ENCODE assay signal across 31 mouse cellular contexts in genomic region chr13:56561129-56561528, GRCm38 (mm10). TPM values are rescaled to one million over a fixed set of nuclear protein-coding genes. Genes with fewer than 3 reads are reported as not detected.
DNase-seq lines count a peak whose midpoint lies in the region; ATAC-seq lines count a peak whose summit lies in the region.
"Had no signal": no experiment of that assay in that cellular context is flagged by ENCODE, and none has a peak within 500 bp of the region (broad histone marks: within the 10 kb centered on the region; RNA-seq: fewer than 3 reads in every experiment).

No protein-coding gene starts in this region.

- H3K9ac ChIP-seq in kidney, embryonic 14.5 days (ENCODE audit: low read depth, low read length): no peak overlapping the region
- H3K9ac ChIP-seq in liver, embryonic 15.5 days: no peak overlapping the region
- H3K9ac ChIP-seq: hindbrain, embryonic 14.5 days; liver, embryonic 14.5 days; midbrain, embryonic 15.5 days had no signal

- H3K4me3 ChIP-seq in kidney, embryonic 14.5 days (ENCODE audit: low read length): no peak overlapping the region
- H3K4me3 ChIP-seq in liver, embryonic 15.5 days (replicated peaks): no peak overlapping the region
- H3K4me3 ChIP-seq: embryonic facial prominence, embryonic 10.5 days; heart, embryonic 10.5 days; midbrain, embryonic 15.5 days had no signal

- ATAC-seq in kidney, embryonic 14.5 days (ENCODE audit: low FRiP score, low TSS enrichment): no peak
- ATAC-seq in liver, embryonic 15.5 days (ENCODE audit: insufficient read depth): 0 out of 2 replicates have a peak, but pooled peaks have one; percentile 37
- ATAC-seq: activated CD4-positive, CD25-positive, alpha-beta regulatory T cell, adult 4 months; CD4-positive, CD25-positive, alpha-beta regulatory T cell, adult 4 months; intestine, postnatal 0 days; midbrain, embryonic 15.5 days had no signal

- DNase-seq in kidney, adult 11 months: peak; percentile 84
- DNase-seq in kidney, postnatal 14 days: peak; percentile 73
- no peak for DNase-seq in right cerebral cortex, postnatal 10 days (ENCODE audit: low spot score in 2 of 2)
- no peak for DNase-seq in adrenal gland, adult 8-10 months
- DNase-seq in cerebellum, adult 9-10 months: no peak
- DNase-seq: adrenal gland, postnatal 25 days; cerebellum, adult 2 months; lung, postnatal 10 days; right cerebral cortex, postnatal 25 days; thymus, postnatal 14 days had no signal

- WGBS in kidney, embryonic 14.5 days: 76% methylated on average over 8 of the region's 8 CpGs
- WGBS in liver, embryonic 15.5 days (ENCODE audit: insufficient replicate concordance): 50% methylated on average over 8 of the region's 8 CpGs

- H3K36me3 ChIP-seq in kidney, embryonic 14.5 days (ENCODE audit: control insufficient read depth, insufficient read depth, low read length): no peaks in the 10 kb centered on the region
- H3K36me3 ChIP-seq in liver, embryonic 15.5 days (replicated peaks): no peaks in the 10 kb centered on the region
- H3K36me3 ChIP-seq: embryonic facial prominence, embryonic 10.5 days; heart, embryonic 10.5 days; midbrain, embryonic 15.5 days had no signal

- no peaks in the 10 kb centered on the region for H3K27me3 ChIP-seq in kidney, embryonic 14.5 days (ENCODE audit: control insufficient read depth, insufficient read depth, low read length)
- no peaks in the 10 kb centered on the region for H3K27me3 ChIP-seq in liver, embryonic 15.5 days
- H3K27me3 ChIP-seq: midbrain, embryonic 15.5 days had no signal

- no peaks in the 10 kb centered on the region for H3K4me1 ChIP-seq in kidney, embryonic 14.5 days (ENCODE audit: control insufficient read depth, insufficient read depth, low read length)
- peaks cover 12% of the 10 kb centered on the region for H3K4me1 ChIP-seq in liver, embryonic 15.5 days (replicated peaks)

- H3K27ac ChIP-seq in kidney, embryonic 14.5 days (ENCODE audit: low read depth, low read length): no peak overlapping the region
- H3K27ac ChIP-seq in liver, embryonic 15.5 days (replicated peaks): no peak overlapping the region
- H3K27ac ChIP-seq: embryonic facial prominence, embryonic 10.5 days; heart, embryonic 10.5 days; hindbrain, embryonic 14.5 days; liver, embryonic 14.5 days; midbrain, embryonic 15.5 days had no signal

- no peaks in the 10 kb centered on the region for H3K9me3 ChIP-seq in kidney, embryonic 14.5 days (ENCODE audit: control insufficient read depth, low read length)
- no peaks in the 10 kb centered on the region for H3K9me3 ChIP-seq in liver, embryonic 15.5 days (replicated peaks)
- H3K9me3 ChIP-seq: embryonic facial prominence, embryonic 10.5 days; heart, embryonic 10.5 days; midbrain, embryonic 15.5 days had no signal

- no peak overlapping the region for H3K4me2 ChIP-seq in kidney, embryonic 14.5 days (replicated peaks; ENCODE audit: low read depth, low read length)
- no peak overlapping the region for H3K4me2 ChIP-seq in liver, embryonic 15.5 days
- H3K4me2 ChIP-seq: hindbrain, embryonic 14.5 days; midbrain, embryonic 15.5 days had no signal

RNA-seq across cellular contexts. Expression of gene Lect2, which starts 12.8 kb away (rescaled TPM):
- 0.96 and 1.6 TPM in 2 replicates for polyA plus RNA-seq in kidney, embryonic 14.5 days (2014; fragmentation: Nextera tagmentation; extraction: Ambion mirVana)
- 50.1 and 52.1 TPM in 2 replicates for polyA plus RNA-seq in liver, embryonic 15.5 days (2015; fragmentation: Nextera tagmentation; extraction: Ambion mirVana)
- total RNA-seq in adrenal gland, adult 8-10 months (2022): not detected
- total RNA-seq: ES-E14; gastrocnemius, adult 18-20 months; layer of hippocampus, adult 8-10 months; left cerebral cortex, adult 18-20 months; left cerebral cortex, postnatal 36 days; megakaryocyte progenitor cell, adult 5-6 weeks; neutrophil, adult 5-6 weeks had no signal
- polyA plus RNA-seq: activated CD4-positive, CD25-positive, alpha-beta regulatory T cell, adult 4 months; CD4-positive, CD25-positive, alpha-beta regulatory T cell, adult 4 months; cerebellum, adult 2 months; embryonic facial prominence, embryonic 10.5 days; forebrain, embryonic 11.5 days; gonadal fat pad, adult 2 months; heart, postnatal 0 days; hindbrain, embryonic 14.5 days; midbrain, embryonic 15.5 days; testis, adult 2 months had no signal

RNA-seq across cellular contexts. Expression of gene Fbxl21, which starts 38.9 kb away (rescaled TPM):
- polyA plus RNA-seq in kidney, embryonic 14.5 days (2014; fragmentation: Nextera tagmentation; extraction: Ambion mirVana): 2.9 and 3.6 TPM in 2 replicates
- 0.47 and 0.86 TPM in 2 replicates for polyA plus RNA-seq in liver, embryonic 15.5 days (2015; fragmentation: Nextera tagmentation; extraction: Ambion mirVana)
- 1 to 10 TPM; 5.8 to 7.5 (median 6.2) TPM for total RNA-seq in adrenal gland, adult 8-10 months (2022)

RNA-seq across cellular contexts. Expression of gene Tgfbi, which starts 48.2 kb away (rescaled TPM):
- polyA plus RNA-seq in kidney, embryonic 14.5 days (2014; fragmentation: Nextera tagmentation; extraction: Ambion mirVana): 76.2 and 105 TPM in 2 replicates
- 9.7 and 11.1 TPM in 2 replicates for polyA plus RNA-seq in liver, embryonic 15.5 days (2015; fragmentation: Nextera tagmentation; extraction: Ambion mirVana)
- total RNA-seq in adrenal gland, adult 8-10 months (2022): 100 to 1,000 TPM in 2 of 4 experiments, 10 to 100 TPM in 2; 35.2 to 174 (median 104) TPM

Comparison
In these comparisons a context has a peak if more than half of its experiments do, and no peak if none do; other contexts are left out.
1. DNase-seq: peak in kidney, adult 11 months (single experiment) and kidney, postnatal 14 days (single experiment); none in right cerebral cortex, postnatal 10 days (0 of 2), adrenal gland, adult 8-10 months (single experiment) and cerebellum, adult 9-10 months (single experiment).
2. RNA of gene Lect2, which starts 12.8 kb away (polyA plus RNA-seq): 50.1 to 52.1 TPM in liver, embryonic 15.5 days; 0.96 to 1.6 TPM in kidney, embryonic 14.5 days; every median in the first group is over 10 times any median in the second.